ENCODE assay signal across 10 mouse cellular contexts in the genomic region with DNA sequence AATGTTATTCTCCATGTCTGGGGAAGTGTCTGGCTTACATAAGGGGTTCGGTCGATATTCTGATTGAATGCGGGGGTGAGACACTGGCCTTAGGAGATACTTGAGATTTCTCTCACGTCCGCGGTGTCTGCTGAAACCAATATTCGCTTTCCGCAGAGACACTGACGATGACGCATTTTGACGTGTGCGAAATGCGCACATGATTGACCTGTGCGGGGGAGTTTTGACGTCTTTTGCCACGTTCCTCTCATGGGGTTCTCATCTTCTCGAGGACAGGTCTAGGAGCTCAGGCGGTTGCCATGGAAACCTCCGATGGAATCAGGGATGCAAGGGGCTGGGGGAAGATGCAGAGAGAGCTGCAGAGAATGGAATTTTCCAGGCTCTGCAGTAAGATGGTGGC.
DNase-seq lines count a peak whose midpoint lies in the region; ATAC-seq lines count a peak whose summit lies in the region.
"Had no signal": no experiment of that assay in that cellular context is flagged by ENCODE, and none has a peak within 500 bp of the region (broad histone marks: within the 10 kb centered on the region; RNA-seq: fewer than 3 reads in every experiment).

No protein-coding gene starts in this region.

- H3K4me1 ChIP-seq in forebrain, embryonic 13.5 days: peaks cover 5% of the 10 kb centered on the region; the same call in 1 of the 2 replicates
- H3K4me1 ChIP-seq in neural tube, embryonic 15.5 days: peaks cover 10% of the 10 kb centered on the region; the same call in 1 of the 2 replicates

- H3K27me3 ChIP-seq in forebrain, embryonic 13.5 days: no peaks in the 10 kb centered on the region
- H3K27me3 ChIP-seq in neural tube, embryonic 15.5 days (replicated peaks): no peaks in the 10 kb centered on the region

- WGBS in forebrain, embryonic 13.5 days: 60% methylated on average over 19 of the region's 19 CpGs
- 67% methylated on average over 19 of the region's 19 CpGs for WGBS in neural tube, embryonic 15.5 days

- intact Hi-C loops in gastrocnemius, postnatal 36 days (cut with DNase I): no loop called here

- H3K9ac ChIP-seq in forebrain, embryonic 13.5 days: no peak overlapping the region
- no peak overlapping the region for H3K9ac ChIP-seq in neural tube, embryonic 15.5 days (replicated peaks)

- no peak overlapping the region for H3K4me2 ChIP-seq in forebrain, embryonic 13.5 days
- H3K4me2 ChIP-seq in neural tube, embryonic 15.5 days: peak overlapping the region; percentile 28; the same call in 1 of the 2 replicates

- H3K9me3 ChIP-seq in forebrain, embryonic 13.5 days (replicated peaks): no peaks in the 10 kb centered on the region
- H3K9me3 ChIP-seq in neural tube, embryonic 15.5 days (replicated peaks): 0 out of 2 replicates have a peak, but pooled peaks cover 3% of the 10 kb centered on the region
- H3K9me3 ChIP-seq: heart, embryonic 10.5 days had no signal

- DNase-seq in cerebellum, postnatal 4 days (ENCODE audit: low spot score in 2 of 2): peak; percentile 26 to 37
- DNase-seq in cerebellum, adult 9-10 months: no peak
- DNase-seq in left cerebral cortex, adult 8-10 months (ENCODE audit: low spot score in 2 of 2): peak; percentile 28 to 38
- no peak for DNase-seq in spleen, adult 18-20 months
- no peak for DNase-seq in gastrocnemius, postnatal 36 days
- DNase-seq in ovary, adult 18-20 months (ENCODE audit: low spot score): no peak
- DNase-seq: kidney, postnatal 4 days had no signal

- no peaks in the 10 kb centered on the region for H3K36me3 ChIP-seq in forebrain, embryonic 13.5 days (ENCODE audit: poor library complexity, severe bottlenecking)
- H3K36me3 ChIP-seq in neural tube, embryonic 15.5 days: no peaks in the 10 kb centered on the region
- H3K36me3 ChIP-seq: heart, embryonic 10.5 days had no signal

- H3K4me3 ChIP-seq in forebrain, embryonic 13.5 days: no peak overlapping the region
- no peak overlapping the region for H3K4me3 ChIP-seq in neural tube, embryonic 15.5 days (replicated peaks)
- H3K4me3 ChIP-seq: heart, embryonic 10.5 days had no signal

- peak; percentile 72 for ATAC-seq in forebrain, embryonic 13.5 days
- ATAC-seq in neural tube, embryonic 15.5 days (ENCODE audit: low FRiP score): peak; percentile 76; the same call in 1 of the 2 replicates

- no peak overlapping the region for H3K27ac ChIP-seq in forebrain, embryonic 13.5 days
- H3K27ac ChIP-seq in neural tube, embryonic 15.5 days (replicated peaks): peak overlapping the region; percentile 54
- H3K27ac ChIP-seq: heart, embryonic 10.5 days had no signal

Comparison
In these comparisons a context has a peak if more than half of its experiments do, and no peak if none do; other contexts are left out.
1. DNase-seq: peak in cerebellum, postnatal 4 days (2 of 2) and left cerebral cortex, adult 8-10 months (2 of 2); none in cerebellum, adult 9-10 months (single experiment), spleen, adult 18-20 months (0 of 2), gastrocnemius, postnatal 36 days (0 of 2) and ovary, adult 18-20 months (single experiment).